Mouse (Mus musculus) liver, postnatal 0 days (tissue): Measurements from ENCODE around the gene Nmnat2.

Experiments
- CTCF ChIP-seq: sonication (generic); IDR thresholded peaks from 2 replicates; pipeline ENCODE4 v1.5.1; 2016; ENCODE audit warnings: antibody characterized with exemption, low read depth
- EP300 ChIP-seq: IDR thresholded peaks from 2 replicates; pipeline ENCODE4 v1.6.1; 2016; ENCODE audit warnings: antibody characterized with exemption, low read depth, mild to moderate bottlenecking

DNA sequence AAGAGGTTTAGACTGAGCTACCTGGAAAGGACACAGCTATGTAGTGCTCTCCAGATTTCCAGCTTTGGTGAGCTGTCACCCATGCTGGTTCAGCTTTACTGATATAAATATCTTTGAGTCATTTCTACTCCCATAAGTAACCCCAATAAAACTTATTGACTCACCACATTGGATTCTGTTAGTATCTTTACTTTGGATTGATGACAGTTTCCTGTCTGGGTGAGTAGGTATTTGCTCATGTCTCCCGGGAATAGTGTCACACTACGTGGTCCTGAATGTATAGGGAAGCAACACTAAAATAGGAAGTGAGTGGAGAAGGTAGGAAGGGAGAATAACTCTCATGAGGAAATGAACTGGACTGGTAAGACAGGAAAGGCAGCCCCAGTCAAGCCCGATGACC, 33.0 kb upstream of the Nmnat2 start:
- TF ChIP-seq CTCF (no peak), EP300 (no peak)
